In genomic region chr4:59805968-59806878, GRCm38 (mm10) we compare ENCODE assay signal across 8 mouse cellular contexts. TPM values are rescaled to one million over a fixed set of nuclear protein-coding genes. Genes with fewer than 3 reads are reported as not detected.
A peak's percentile ranks its signal among the peaks of the same experiment; 100 is the strongest.
DNase-seq lines count a peak whose midpoint lies in the region; ATAC-seq and TF ChIP-seq lines count a peak whose summit lies in the region.

No protein-coding gene starts in this region.

- H3K27me3 ChIP-seq in liver, embryonic 14.5 days (ENCODE audit: control insufficient read depth, insufficient read depth, low read length), result no peaks in the 10 kb centered on the region
- H3K27me3 ChIP-seq in myocyte (ENCODE audit: control insufficient read depth, insufficient read depth, insufficient read length), result no peaks in the 10 kb centered on the region

- peak; percentile 20 to 22 for DNase-seq in left cerebral cortex, postnatal 36 days (ENCODE audit: low spot score in 2 of 2)
- DNase-seq in left cerebral cortex, postnatal 25 days (ENCODE audit: low spot score in 2 of 2), result no peak
- DNase-seq in cerebellum, adult 8-10 months, result peak; percentile 65
- DNase-seq in gastrocnemius, adult 18-20 months (ENCODE audit: low spot score), result peak; percentile 25
- no peak for DNase-seq in liver, embryonic 14.5 days (ENCODE audit: low read depth in 3 of 3, low spot score in 3 of 3)
- peak; percentile 44 for DNase-seq in thymus, postnatal 4 days

- peak overlapping the region; percentile 77 for H3K9ac ChIP-seq in liver, embryonic 14.5 days (replicated peaks)

- TF ChIP-seq CTCF in liver, embryonic 14.5 days (IDR thresholded peaks at IDR 0.05; ENCODE audit: low read depth), result no peak

- H3ac ChIP-seq in myocyte (ENCODE audit: control insufficient read depth, insufficient read length), result peak overlapping the region; percentile 37

- intact Hi-C loops in left cerebral cortex, postnatal 36 days (cut with DNase I), result loop anchor here (5.0 kb wide), 2 partner anchors 46 to 66 kb away; no protein-coding TSS in a partner anchor
- intact Hi-C loops in left cerebral cortex, postnatal 25 days (cut with DNase I), result loop anchor here (5.0 kb wide), 1 partner anchor 46 kb away; no protein-coding TSS in a partner anchor

- H3K27ac ChIP-seq in liver, embryonic 14.5 days, result no peak overlapping the region; the same call in 1 of the 2 replicates

- peak overlapping the region; percentile 100 for H3K4me2 ChIP-seq in liver, embryonic 14.5 days (ENCODE audit: low read depth)
- peak overlapping the region; percentile 80 for H3K4me2 ChIP-seq in myocyte (ENCODE audit: low read depth)

- peak; percentile 27 for TF ChIP-seq POLR2A in myocyte (IDR thresholded peaks at IDR 0.05; ENCODE audit: insufficient read length, low read depth)

- peak; percentile 36 for ATAC-seq in inflammation-experienced regulatory T-cells, adult 6 months
- ATAC-seq in liver, embryonic 14.5 days (ENCODE audit: insufficient read depth), result peak; percentile 45

- peak overlapping the region; percentile 86 to 96 for H3K4me3 ChIP-seq in liver, embryonic 14.5 days (ENCODE audit: insufficient read depth in 1 of 2, low read depth in 2 of 2, low read length in 2 of 2)
- peak overlapping the region; percentile 65 for H3K4me3 ChIP-seq in myocyte

- no peaks in the 10 kb centered on the region for H3K36me3 ChIP-seq in liver, embryonic 14.5 days (replicated peaks; ENCODE audit: control insufficient read depth, insufficient read depth, low read depth)
- H3K36me3 ChIP-seq in myocyte (ENCODE audit: control insufficient read depth, insufficient read depth), result no peaks in the 10 kb centered on the region

- TF ChIP-seq EP300 in liver, embryonic 14.5 days (IDR thresholded peaks at IDR 0.05; ENCODE audit: low read depth), result no peak

- H3K79me2 ChIP-seq in myocyte (ENCODE audit: control insufficient read depth, insufficient read depth), result peaks cover 25% of the 10 kb centered on the region

- peaks cover 15 to 26% of the 10 kb centered on the region in 2 experiments for H3K4me1 ChIP-seq in liver, embryonic 14.5 days (replicated peaks; ENCODE audit: control insufficient read depth in 2 of 2, insufficient read depth in 2 of 2, low read length in 1 of 2)

- no peaks in the 10 kb centered on the region for H3K9me3 ChIP-seq in liver, embryonic 14.5 days (ENCODE audit: control insufficient read depth, low read length)

- WGBS in liver, embryonic 14.5 days (ENCODE audit: insufficient replicate concordance), result under 1% methylated on average over 57 of the region's 58 CpGs

TF ChIP-seq in myocyte, 11 proteins besides CTCF, POLR2A, EP300 and RAD21:
- TF ChIP-seq MYOD1 (IDR thresholded peaks at IDR 0.05; ENCODE audit: control insufficient read depth in 1 of 3, insufficient read length in 2 of 3, low read depth in 2 of 3) (peak in 2 of 3 experiments; percentile 90 to 93), MYOG (IDR thresholded peaks at IDR 0.05; ENCODE audit: control insufficient read depth in 1 of 3, insufficient read depth in 1 of 3, insufficient read length in 2 of 3, low read depth in 2 of 3) (peak; percentile 32 to 99 (median 95)), CEBPB (IDR thresholded peaks at IDR 0.05; ENCODE audit: insufficient read depth, poor library complexity, severe bottlenecking) (no peak), E2F4 (IDR thresholded peaks at IDR 0.05; ENCODE audit: insufficient read depth) (no peak), SRF (IDR thresholded peaks at IDR 0.05; ENCODE audit: control insufficient read depth, insufficient read length, low read depth) (no peak), REST (IDR thresholded peaks at IDR 0.05; ENCODE audit: insufficient read depth, insufficient read length) (no peak), USF1 (IDR thresholded peaks at IDR 0.05; ENCODE audit: low read depth) (peak; percentile 72), MAX (IDR thresholded peaks at IDR 0.05; ENCODE audit: low read depth) (no peak), TCF12 (IDR thresholded peaks at IDR 0.05; ENCODE audit: insufficient read depth, poor library complexity, severe bottlenecking) (no peak), POLR2AphosphoS2 (IDR thresholded peaks at IDR 0.05; ENCODE audit: insufficient read length, low read depth) (no peak), TCF3 (IDR thresholded peaks at IDR 0.05; ENCODE audit: insufficient read length, low read depth) (peak; percentile 19)

RNA-seq across cellular contexts. Expression of gene Snx30, which starts 0.6 kb away (rescaled TPM):
- total RNA-seq in left cerebral cortex, postnatal 36 days (2021), result 10 to 100 TPM; 31.8 to 33.8 TPM
- total RNA-seq in left cerebral cortex, postnatal 25 days (2021), result 10 to 100 TPM; 35.8 to 37.8 TPM
- 1 to 10 TPM; 2.9 to 3.7 TPM for total RNA-seq in gastrocnemius, adult 18-20 months (2021)
- polyA plus RNA-seq in inflammation-experienced regulatory T-cells, adult 6 months (2017; shearing (Covaris generic)), result 1 to 10 TPM; 2.6 to 3.6 (median 2.8) TPM
- 1.2 and 1.6 TPM in 2 replicates for polyA plus RNA-seq in liver, embryonic 14.5 days (2012; rRNA removed)
- polyA plus RNA-seq in liver, embryonic 14.5 days (2014; fragmentation: Nextera tagmentation; extraction: Ambion mirVana), result 2.2 and 2.5 TPM in 2 replicates
- 2.6 TPM for polyA plus RNA-seq in myocyte (2012; fragmentation: generic; extraction: Trizol)

RNA-seq across cellular contexts. Expression of gene Inip, which starts 4.8 kb away (rescaled TPM):
- 10 to 100 TPM; 21.3 to 23.5 TPM for total RNA-seq in left cerebral cortex, postnatal 36 days (2021)
- total RNA-seq in left cerebral cortex, postnatal 25 days (2021), result 10 to 100 TPM; 23.1 to 25.4 TPM
- 1 to 10 TPM; 2.6 to 3.3 TPM for total RNA-seq in gastrocnemius, adult 18-20 months (2021)
- polyA plus RNA-seq in inflammation-experienced regulatory T-cells, adult 6 months (2017; shearing (Covaris generic)), result 10 to 100 TPM; 48.4 to 49.9 (median 49.5) TPM
- polyA plus RNA-seq in liver, embryonic 14.5 days (2012; rRNA removed), result 4.9 and 8.1 TPM in 2 replicates
- 16.7 and 17.0 TPM in 2 replicates for polyA plus RNA-seq in liver, embryonic 14.5 days (2014; fragmentation: Nextera tagmentation; extraction: Ambion mirVana)
- polyA plus RNA-seq in myocyte (2012; fragmentation: generic; extraction: Trizol), result 7.4 TPM

Comparison
In these comparisons a context has a peak if more than half of its experiments do, and no peak if none do; other contexts are left out.
1. DNase-seq: peak in left cerebral cortex, postnatal 36 days (2 of 2), cerebellum, adult 8-10 months (single experiment), gastrocnemius, adult 18-20 months (single experiment) and thymus, postnatal 4 days (single experiment); none in left cerebral cortex, postnatal 25 days (0 of 2) and liver, embryonic 14.5 days (0 of 3).
2. RNA of gene Snx30, which starts 0.6 kb away (total RNA-seq): 35.8 to 37.8 TPM in left cerebral cortex, postnatal 25 days and 31.8 to 33.8 TPM in left cerebral cortex, postnatal 36 days; 2.9 to 3.7 TPM in gastrocnemius, adult 18-20 months; every median in the first group is over 4 times any median in the second.
3. RNA of gene Inip, which starts 4.8 kb away (total RNA-seq): 23.1 to 25.4 TPM in left cerebral cortex, postnatal 25 days and 21.3 to 23.5 TPM in left cerebral cortex, postnatal 36 days; 2.6 to 3.3 TPM in gastrocnemius, adult 18-20 months; every median in the first group is over 4 times any median in the second.